Mouse (Mus musculus) bone marrow, adult 2 months (tissue): ENCODE data around the gene H1foo.

ENCODE experiments used
- CTCF ChIP-seq: fragments of 200-500 bp; IDR thresholded peaks from 2 replicates; pipeline ENCODE4 v1.5.1; 2011; ENCODE audit warnings: low read length, control low read depth; ENCODE audit not compliant: control insufficient read depth, insufficient read depth
- POLR2A ChIP-seq: fragments of 200-500 bp; IDR thresholded peaks from 2 replicates; pipeline ENCODE4 v1.6.1; 2011; ENCODE audit warnings: low read depth, mild to moderate bottlenecking, control low read depth, low read length, borderline replicate concordance; ENCODE audit not compliant: control insufficient read depth

DNA sequence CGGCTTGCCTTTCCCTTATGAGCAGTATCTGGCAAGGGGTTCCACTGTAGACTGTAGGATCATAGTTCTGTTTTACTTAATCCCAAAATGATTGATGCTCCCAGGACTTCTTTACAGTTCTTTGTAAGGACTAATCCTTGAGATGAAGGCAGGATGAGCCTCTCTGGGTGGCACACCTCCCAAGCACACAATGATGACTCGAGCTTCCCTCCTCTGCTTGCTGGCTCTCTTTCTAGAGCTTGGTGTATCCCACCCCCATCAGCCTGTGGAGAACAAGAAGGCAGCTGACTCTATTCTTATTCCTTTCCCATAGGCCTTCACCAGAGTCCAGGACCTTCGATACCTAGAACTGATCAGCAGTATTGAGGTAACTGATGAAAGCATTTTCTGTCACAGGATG, 42.2 kb upstream of the H1foo start:
- TF ChIP-seq POLR2A (no peak), CTCF (no peak)
